Mouse (Mus musculus): Measurements from ENCODE around the gene Rbm20.

DNA sequence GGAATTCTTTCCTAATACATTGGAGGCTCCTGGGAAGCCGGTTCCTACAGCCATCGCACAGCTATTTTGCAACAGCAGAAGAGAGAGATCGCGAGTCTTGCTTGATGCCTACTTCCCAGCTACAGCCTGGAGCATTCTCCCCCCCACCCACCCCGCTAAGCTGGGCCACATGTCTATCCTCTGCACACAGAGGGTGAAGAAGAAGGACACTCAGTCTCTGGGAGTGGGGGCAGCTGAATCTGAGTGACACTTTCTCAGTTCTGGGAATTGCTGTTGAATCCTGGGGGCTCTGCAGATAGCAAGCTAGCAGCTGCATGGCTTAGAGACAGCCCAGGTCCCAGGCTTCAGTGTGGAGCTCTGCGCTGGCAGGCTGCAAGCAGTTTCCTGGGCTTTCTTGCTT lies 180.9 kb downstream of the Rbm20 start:
- TF ChIP-seq POLR2A (IDR thresholded peaks at IDR 0.05; ENCODE audit: borderline replicate concordance, extremely low read depth, low read depth, low read length), result no peak
- TF ChIP-seq CTCF (IDR thresholded peaks at IDR 0.05; ENCODE audit: insufficient read depth, low read length), result no peak

Measured in lung, adult 2 months (tissue).